Mouse (Mus musculus) C2C12 (cell line): ENCODE measurements at regions not wholly inside any gene's neighbourhood (a gene's known extent, or its start where the extent isn't known, plus 50 kb on each side); places are given as distances from the start of the nearest gene placed in this dataset.

Experiments used
- MYOD1 ChIP-seq: IDR thresholded peaks from one replicate; pipeline ENCODE4 v1.6.1; 2011; ENCODE audit warnings: low read depth; ENCODE audit not compliant: control insufficient read depth, insufficient read length
- USF1 ChIP-seq: IDR thresholded peaks from one replicate; pipeline ENCODE4 v1.6.1; 2011; ENCODE audit warnings: low read depth, mild to moderate bottlenecking, control low read depth, moderate library complexity

GRCm38 (mm10) chr2:30725601-30726489 is 77.6 kb downstream of the 1700001O22Rik start:
- TF ChIP-seq USF1 (no peak), MYOD1 (no peak)
